Mouse (Mus musculus) thymus, adult 2 months (tissue): ENCODE data around the gene Dao.

Experiments used
- CTCF ChIP-seq: fragments of 200-500 bp; IDR thresholded peaks from 2 replicates; pipeline ENCODE4 v1.5.1; 2012; ENCODE audit warnings: mild to moderate bottlenecking, control low read depth, low read length, moderate library complexity, borderline replicate concordance; ENCODE audit not compliant: control insufficient read depth, poor library complexity, insufficient read depth; ENCODE audit errors: extremely low read depth
- POLR2A ChIP-seq: fragments of 200-500 bp; IDR thresholded peaks from 2 replicates; pipeline ENCODE4 v1.6.1; 2012; ENCODE audit warnings: mild to moderate bottlenecking, low read length, control low read depth, moderate library complexity; ENCODE audit not compliant: control insufficient read depth, poor library complexity, insufficient read depth; ENCODE audit errors: extremely low read depth

GRCm38 (mm10) chr5:113999382-113999781, 4.1 kb upstream of the Dao start:
- no peak for TF ChIP-seq CTCF
- TF ChIP-seq POLR2A = no peak
